Mouse (Mus musculus): ENCODE results near the gene Soat2.

Gene Soat2

GRCm38 (mm10) chr15:102150301-102151135, at the start of gene Soat2:
Soat2 (plus strand) TSS chr15:102150526.
- DNase-seq (ENCODE audit: low read depth, low spot score) = peak; percentile 46

- DNase-seq (ENCODE audit: low read depth, low spot score) = no peak
Measured at GRCm38 (mm10) chr15:102100996-102101671, 49.2 kb upstream of the Soat2 start.

GRCm38 (mm10) chr15:102101672-102102541, 48.4 kb upstream of the Soat2 start:
- DNase-seq (ENCODE audit: low read depth, low spot score) = no peak

GRCm38 (mm10) chr15:102102548-102103121, 47.7 kb upstream of the Soat2 start:
- DNase-seq (ENCODE audit: low read depth, low spot score) = no peak

GRCm38 (mm10) chr15:102103371-102103946, 46.9 kb upstream of the Soat2 start:
- no peak for DNase-seq (ENCODE audit: low read depth, low spot score)

- DNase-seq (ENCODE audit: low read depth, low spot score) = no peak
Measured at GRCm38 (mm10) chr15:102103947-102104555, 46.3 kb upstream of the Soat2 start.

GRCm38 (mm10) chr15:102105360-102105759, 45.0 kb upstream of the Soat2 start:
- DNase-seq (ENCODE audit: low read depth, low spot score) = no peak

- no peak for DNase-seq (ENCODE audit: low read depth, low spot score)
Measured at GRCm38 (mm10) chr15:102105764-102106730, 44.3 kb upstream of the Soat2 start.

- no peak for DNase-seq (ENCODE audit: low read depth, low spot score)
Measured at GRCm38 (mm10) chr15:102106754-102107456, 43.4 kb upstream of the Soat2 start.

GRCm38 (mm10) chr15:102107689-102108573, 42.4 kb upstream of the Soat2 start:
- DNase-seq (ENCODE audit: low read depth, low spot score) = peak; percentile 30

GRCm38 (mm10) chr15:102108651-102109525, 41.4 kb upstream of the Soat2 start:
- peak; percentile 27 for DNase-seq (ENCODE audit: low read depth, low spot score)

- no peak for DNase-seq (ENCODE audit: low read depth, low spot score)
Measured at GRCm38 (mm10) chr15:102110271-102110670, 40.1 kb upstream of the Soat2 start.

- DNase-seq (ENCODE audit: low read depth, low spot score) = no peak
Measured at GRCm38 (mm10) chr15:102110701-102111494, 39.4 kb upstream of the Soat2 start.

GRCm38 (mm10) chr15:102111495-102111829, 38.9 kb upstream of the Soat2 start:
- DNase-seq (ENCODE audit: low read depth, low spot score) = no peak

GRCm38 (mm10) chr15:102112181-102112580, 38.1 kb upstream of the Soat2 start:
- DNase-seq (ENCODE audit: low read depth, low spot score) = no peak

GRCm38 (mm10) chr15:102112827-102113226, 37.5 kb upstream of the Soat2 start:
- DNase-seq (ENCODE audit: low read depth, low spot score) = no peak

All from c-Kit-negative CD71-positive TER-119-positive erythroid progenitor cells, embryonic 14.5 days (primary cell).